Mouse (Mus musculus) ZHBTc4 (cell line): ENCODE data around the gene Zgrf1.
A peak's percentile ranks its signal among the peaks of the same experiment; 100 is the strongest.

Experiments used
- DNase-seq: peaks from one replicate; pipeline ENCODE4 v3.0.0-alpha.2; 2011; ENCODE audit warnings: low read depth, low spot score

The Zgrf1 gene

GRCm38 (mm10) chr3:127552973-127553719 lies at the start of gene Zgrf1, which contains the start of gene Larp7:
Gene Zgrf1 (plus strand): TSS chr3:127553489.
Gene Larp7 (minus strand): TSS chr3:127553349.
- peak; percentile 99 for DNase-seq

DNA sequence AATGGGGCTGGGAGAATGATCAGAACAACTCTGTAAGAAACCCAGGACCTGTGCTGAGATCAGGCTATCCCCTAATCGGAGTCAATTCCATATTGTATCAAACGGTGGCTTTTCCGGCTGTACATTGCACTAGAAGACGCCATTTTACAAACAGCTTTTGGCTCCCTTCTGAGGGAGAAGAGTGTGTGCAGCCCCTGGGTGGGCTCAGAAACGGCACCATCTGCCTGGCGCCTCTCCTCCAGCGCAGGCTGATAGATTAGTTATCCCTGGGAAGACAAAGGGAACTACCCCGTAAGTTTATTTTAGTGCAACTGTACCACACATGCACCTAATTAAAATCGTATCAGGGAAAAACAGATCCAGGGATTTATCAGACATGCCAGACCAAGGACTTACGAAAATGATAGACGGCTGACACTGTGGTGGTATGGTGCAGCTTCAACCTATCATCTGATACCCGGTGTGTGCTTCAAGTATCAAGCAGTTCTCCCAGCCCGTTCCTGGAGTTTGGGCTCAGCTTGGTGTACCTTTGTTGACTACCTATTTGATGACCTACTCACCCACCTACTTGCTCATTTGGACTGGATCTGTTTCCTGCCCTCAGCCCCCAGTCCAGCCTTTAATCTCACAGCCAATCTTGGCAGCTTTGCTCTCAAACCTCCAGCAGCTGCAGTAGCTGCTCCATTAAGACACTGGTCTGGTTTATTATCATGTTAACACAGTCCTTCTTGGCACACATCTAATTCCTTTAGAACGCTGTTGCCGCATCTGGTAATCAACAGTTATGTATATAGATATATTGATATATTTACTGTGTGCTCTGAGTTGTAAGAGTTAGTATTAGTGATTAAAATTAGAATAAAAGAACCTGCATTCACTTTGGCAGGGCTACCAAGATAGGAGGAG lies 45.2 kb upstream of the Zgrf1 start:
- no peak for DNase-seq

GRCm38 (mm10) chr3:127511786-127512746 lies 41.2 kb upstream of the Zgrf1 start:
- DNase-seq = no peak

GRCm38 (mm10) chr3:127512794-127513335 lies 40.4 kb upstream of the Zgrf1 start:
- DNase-seq = no peak

GRCm38 (mm10) chr3:127513699-127514098 lies 39.6 kb upstream of the Zgrf1 start:
- no peak for DNase-seq

DNA sequence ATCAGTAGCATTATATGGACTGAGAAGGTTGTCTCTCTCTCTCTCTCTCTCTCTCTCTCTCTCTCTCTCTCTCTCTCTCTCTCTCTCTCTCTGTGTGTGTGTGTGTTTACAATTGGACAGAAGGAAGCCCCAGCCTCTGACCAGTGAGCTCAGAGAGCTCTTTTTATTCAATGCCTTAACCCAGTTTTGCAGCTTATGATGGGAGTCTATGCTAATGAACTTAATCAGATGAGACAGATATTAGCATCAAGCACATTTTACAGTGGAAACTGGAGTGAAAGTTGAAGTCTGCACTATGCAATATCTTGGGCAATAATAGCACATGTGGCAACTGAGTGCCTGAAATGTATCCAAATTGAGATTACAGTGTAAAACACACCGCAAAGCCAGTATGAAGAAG lies 38.0 kb upstream of the Zgrf1 start:
- no peak for DNase-seq

DNA sequence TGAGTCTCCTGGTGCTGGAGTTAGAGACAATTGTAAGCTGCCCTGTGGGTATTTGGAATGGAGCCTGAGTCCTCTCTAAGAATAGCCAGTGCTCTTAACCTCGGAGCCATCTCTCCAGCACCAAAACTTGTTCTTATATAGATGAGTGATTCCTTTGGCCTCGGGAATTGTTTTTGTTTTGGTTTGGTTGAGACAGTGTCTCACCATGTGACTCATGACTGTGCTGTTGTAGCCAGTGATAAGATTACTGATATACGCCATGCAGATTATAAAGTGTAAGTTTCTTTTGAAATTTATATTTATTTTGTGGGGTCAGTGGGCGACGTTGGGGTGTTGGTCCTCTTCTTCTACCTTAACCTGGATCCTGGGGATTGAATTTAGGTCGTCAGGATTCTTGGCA lies 33.0 kb upstream of the Zgrf1 start:
- DNase-seq = no peak

GRCm38 (mm10) chr3:127521156-127521555 lies 32.1 kb upstream of the Zgrf1 start:
- DNase-seq = no peak

DNA sequence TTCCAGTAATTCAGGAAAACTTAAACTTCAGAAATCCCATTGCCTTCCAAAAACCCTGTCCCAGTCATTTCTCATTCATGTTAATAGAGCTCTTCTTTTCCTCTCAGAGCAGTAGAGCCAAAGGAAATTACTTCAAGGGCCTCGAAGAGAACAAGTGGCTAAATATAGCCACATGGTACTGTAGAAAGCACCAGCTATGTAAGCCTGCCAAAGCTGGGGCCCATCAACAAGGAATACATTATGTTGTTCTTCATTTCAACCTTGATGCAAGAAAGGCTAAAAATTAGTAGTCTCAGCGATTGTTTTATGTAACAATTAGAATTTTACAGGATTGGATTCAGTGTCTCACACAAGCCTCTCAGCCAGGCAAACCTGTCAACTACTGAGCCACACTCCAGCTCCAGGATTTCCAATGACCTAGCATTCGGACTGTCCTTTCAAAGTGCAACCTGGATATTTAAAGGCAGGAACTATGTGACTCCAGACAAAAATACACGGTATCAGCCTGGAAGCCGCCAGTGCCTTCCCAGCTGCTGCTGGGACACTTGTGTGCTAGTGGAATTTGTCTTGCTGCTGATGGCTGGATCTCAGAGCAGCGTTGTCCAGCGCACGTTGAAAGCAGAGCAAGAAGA lies 28.0 kb upstream of the Zgrf1 start:
- no peak for DNase-seq

DNA sequence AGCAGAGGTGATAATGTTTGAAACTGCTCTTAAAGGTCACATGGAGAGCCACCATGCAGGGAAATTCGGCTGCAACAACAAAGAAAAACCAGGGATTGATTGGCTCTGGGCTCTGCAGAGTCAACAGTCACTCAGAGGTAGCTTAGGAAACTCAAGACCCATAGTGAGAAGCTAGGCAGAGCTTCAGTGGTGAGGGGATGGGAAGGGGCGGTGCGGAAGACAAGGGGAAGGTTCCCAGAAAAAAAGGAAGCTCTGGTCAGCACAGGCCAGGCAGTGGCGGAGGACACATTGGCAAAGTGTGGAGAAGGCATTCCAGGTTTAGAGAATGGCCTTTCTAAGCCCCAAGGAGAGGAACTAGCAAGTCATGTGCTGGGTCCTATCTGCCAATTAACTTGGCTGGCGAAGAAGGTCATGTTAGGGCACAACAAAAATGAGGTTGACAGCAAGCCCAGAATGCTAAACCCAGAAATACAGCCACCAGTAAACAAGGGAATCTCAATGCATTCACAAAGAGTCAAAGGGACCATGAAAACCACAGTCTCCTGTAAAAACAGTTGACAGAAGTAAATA lies 25.7 kb upstream of the Zgrf1 start:
- DNase-seq = no peak

- DNase-seq = no peak
Observed at GRCm38 (mm10) chr3:127529210-127529609, 24.1 kb upstream of the Zgrf1 start.

DNA sequence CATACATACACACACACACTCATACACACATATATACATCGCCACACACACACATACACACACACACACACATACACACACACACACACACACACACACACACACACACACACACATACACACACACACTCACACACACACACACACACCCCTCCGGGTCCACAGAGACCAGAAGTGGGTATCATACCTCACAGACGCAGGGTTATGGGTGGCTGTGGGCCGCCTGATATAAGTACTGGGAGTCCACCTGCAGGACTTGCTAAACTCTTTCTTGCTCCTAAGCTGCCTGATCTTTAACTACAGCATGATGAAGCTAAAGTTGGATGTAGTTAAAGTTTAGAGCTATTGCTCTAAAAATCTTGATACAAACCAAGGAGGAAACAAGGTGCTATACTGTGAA lies 23.5 kb upstream of the Zgrf1 start:
- DNase-seq = no peak

- DNase-seq = peak; percentile 76
Observed at GRCm38 (mm10) chr3:127530293-127530692, 23.0 kb upstream of the Zgrf1 start.

DNA sequence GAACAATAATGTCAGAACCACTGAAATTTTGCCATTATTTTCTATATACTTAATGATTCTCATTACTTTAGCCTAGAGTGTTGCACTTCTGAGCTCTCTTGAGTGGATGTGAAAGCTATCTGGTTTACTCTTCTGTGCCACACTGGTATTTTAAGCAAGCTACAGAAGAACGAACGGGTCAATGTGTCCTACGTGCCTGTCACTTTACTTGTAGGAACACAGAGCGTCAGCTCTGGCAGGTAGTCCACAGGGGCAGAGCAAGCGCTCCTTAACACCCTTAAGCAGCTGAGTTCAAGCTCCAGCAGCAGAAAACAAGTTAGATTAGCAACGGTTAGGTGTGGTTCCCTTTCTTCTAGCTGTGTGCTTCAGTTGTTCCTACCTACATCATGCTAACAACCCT lies 14.1 kb upstream of the Zgrf1 start:
- DNase-seq = no peak

DNA sequence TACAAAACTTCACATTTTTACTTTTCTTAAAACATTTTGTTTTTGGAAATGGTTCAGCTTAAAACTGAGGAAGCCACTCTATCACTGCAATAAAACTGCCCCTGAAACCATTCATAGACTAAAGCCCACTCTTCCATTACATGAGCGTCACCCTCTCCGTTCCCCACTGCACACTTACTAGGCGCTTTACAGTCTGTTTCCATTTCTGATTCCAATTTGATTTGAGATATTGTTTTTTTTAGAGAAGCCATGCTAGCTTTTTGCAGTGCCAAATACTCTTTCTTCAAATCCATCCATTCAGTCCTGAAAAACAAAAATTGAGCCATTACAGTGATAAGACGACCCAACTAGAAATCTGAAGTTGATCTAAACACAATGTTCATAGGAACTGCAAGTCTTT lies 9.3 kb upstream of the Zgrf1 start:
- DNase-seq = no peak

GRCm38 (mm10) chr3:127544610-127545121 lies 8.6 kb upstream of the Zgrf1 start:
- peak; percentile 95 for DNase-seq

GRCm38 (mm10) chr3:127547882-127548281 lies 5.4 kb upstream of the Zgrf1 start:
- peak; percentile 69 for DNase-seq

GRCm38 (mm10) chr3:127552434-127552972 lies 786 bp upstream of the Zgrf1 start:
- no peak for DNase-seq

- DNase-seq = no peak
Observed at GRCm38 (mm10) chr3:127553720-127554043, 393 bp downstream of the Zgrf1 start.

DNA sequence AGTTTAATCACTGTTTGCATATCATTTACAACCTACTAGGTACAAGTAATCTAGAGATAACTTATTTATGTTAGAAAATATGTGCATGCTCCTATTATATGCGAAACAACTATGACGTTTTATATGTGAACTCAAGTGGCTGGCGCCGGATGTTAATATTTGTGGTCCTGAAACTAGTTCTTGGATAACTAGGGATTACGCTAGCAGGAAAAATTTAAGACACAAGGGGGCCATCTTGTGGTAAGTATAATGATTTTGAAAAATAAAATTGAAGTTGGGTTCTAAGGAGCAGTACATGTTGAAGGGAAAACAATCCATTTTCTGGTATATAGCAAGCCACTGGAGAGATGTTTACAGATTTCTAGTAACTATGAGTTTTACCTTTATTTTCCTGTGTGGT lies 1.4 kb downstream of the Zgrf1 start:
- no peak for DNase-seq
